Mouse (Mus musculus) forebrain, embryonic 16.5 days (tissue): ENCODE data around the gene Zfp704. TPM values are rescaled to one million over a fixed set of nuclear protein-coding genes. Genes with fewer than 3 reads are reported as not detected.
A peak's percentile ranks its signal among the peaks of the same experiment; 100 is the strongest.

Experiments
- ATAC-seq: fragments of 200-750 bp; cut with Nextera tagmentation; 2 replicates; pipeline ENCODE4 v1.8.0; 2017; ENCODE audit warnings: mild to moderate bottlenecking, moderate library complexity
- H3K27ac ChIP-seq: fragments of 300-500 bp; sonication (generic); 2 replicates; pipeline ENCODE4 v1.5.1; 2014; ENCODE audit warnings: low read length, control low read depth
- H3K27me3 ChIP-seq: fragments of 300-500 bp; sonication (generic); replicated peaks from 2 replicates; pipeline ENCODE4 v1.6.1; 2014; ENCODE audit warnings: low read length; ENCODE audit not compliant: control insufficient read depth, insufficient read depth
- H3K36me3 ChIP-seq: fragments of 300-500 bp; sonication (generic); 2 replicates; pipeline ENCODE4 v1.6.1; 2014; ENCODE audit not compliant: control insufficient read depth, insufficient read depth
- H3K4me1 ChIP-seq: fragments of 300-500 bp; sonication (generic); replicated peaks from 2 replicates; pipeline ENCODE4 v1.6.1; 2014; ENCODE audit warnings: low read length; ENCODE audit not compliant: control insufficient read depth, insufficient read depth
- H3K4me2 ChIP-seq: fragments of 300-500 bp; sonication (generic); 2 replicates; pipeline ENCODE4 v1.6.1; 2014; ENCODE audit warnings: mild to moderate bottlenecking, low read length, control low read depth
- H3K4me3 ChIP-seq: fragments of 300-500 bp; sonication (generic); replicated peaks from 2 replicates; pipeline ENCODE4 v1.5.1; 2014; ENCODE audit warnings: mild to moderate bottlenecking, low read length, control low read depth
- H3K9ac ChIP-seq: fragments of 300-500 bp; sonication (generic); replicated peaks from 2 replicates; pipeline ENCODE4 v1.6.1; 2014; ENCODE audit warnings: low read depth, low read length, control low read depth
- H3K9me3 ChIP-seq: fragments of 300-500 bp; sonication (generic); 2 replicates; pipeline ENCODE4 v1.6.1; 2016; ENCODE audit warnings: low read length; ENCODE audit not compliant: control insufficient read depth
- WGBS: fragments of 180-500 bp; shearing (Covaris S2); extraction: QIAGEN DNeasy Blood & Tissue Kit; methylation state at CpG from one replicate; pipeline ENCODE4 v1.1.7; 2014; 5-methylcytosine and 5-hydroxymethylcytosine counted together
- polyA plus RNA-seq: library from polyadenylated mRNA; unstranded; fragments of >200 nt; fragmentation: Nextera tagmentation; extraction: Ambion mirVana; gene quantifications from 2 replicates; pipeline ENCODE4 v1.2.1, GENCODE M21; 2015

The Zfp704 gene
- polyA plus RNA-seq, 1 experiment from 2014 or later: 19.7 TPM

- Histone ChIP-seq H3K4me1 (0 out of 2 replicates have a peak, but pooled peaks cover 2% of the 10 kb centered on the region), H3K4me3 (no peak overlapping the region), H3K36me3 (no peaks in the 10 kb centered on the region), H3K4me2 (no peak overlapping the region), H3K9me3 (0 out of 2 replicates have a peak, but pooled peaks cover 2% of the 10 kb centered on the region), H3K27ac (no peak overlapping the region), H3K9ac (no peak overlapping the region), H3K27me3 (no peaks in the 10 kb centered on the region)
- 41% methylated on average over 9 of the region's 9 CpGs for WGBS
- ATAC-seq: peak; percentile 71
Measured at GRCm38 (mm10) chr3:9530097-9530780, 79.6 kb downstream of the Zfp704 start.

- H3K27ac ChIP-seq: no peak overlapping the region
- 46% methylated on average over 5 of the region's 5 CpGs for WGBS
- no peaks in the 10 kb centered on the region for H3K9me3 ChIP-seq
Measured at GRCm38 (mm10) chr3:9524429-9524828, 85.5 kb downstream of the Zfp704 start.

GRCm38 (mm10) chr3:9523081-9523932 is 86.6 kb downstream of the Zfp704 start:
- Histone ChIP-seq H3K27ac (no peak overlapping the region; the same call in 1 of the 2 replicates), H3K9me3 (no peaks in the 10 kb centered on the region), H3K4me2 (no peak overlapping the region), H3K9ac (no peak overlapping the region), H3K4me3 (no peak overlapping the region), H3K27me3 (no peaks in the 10 kb centered on the region; the same call in 1 of the 2 replicates), H3K4me1 (peaks cover 37% of the 10 kb centered on the region), H3K36me3 (no peaks in the 10 kb centered on the region)
- WGBS: 49% methylated on average over 18 of the region's 18 CpGs
- peak; percentile 20 for ATAC-seq

More at GRCm38 (mm10) chr3:9524429-9524828, 85.5 kb downstream of the Zfp704 start:
- no peak for ATAC-seq
- Histone ChIP-seq H3K4me1 (peaks cover 34% of the 10 kb centered on the region), H3K36me3 (no peaks in the 10 kb centered on the region), H3K27me3 (no peaks in the 10 kb centered on the region; the same call in 1 of the 2 replicates), H3K4me3 (no peak overlapping the region), H3K4me2 (no peak overlapping the region), H3K9ac (no peak overlapping the region)

- H3K4me3 ChIP-seq: no peak overlapping the region
- no peaks in the 10 kb centered on the region for H3K36me3 ChIP-seq
- no peaks in the 10 kb centered on the region; the same call in 1 of the 2 replicates for H3K27me3 ChIP-seq
- 62% methylated on average over 6 of the region's 6 CpGs for WGBS
- no peak overlapping the region for H3K27ac ChIP-seq
- peaks cover 37% of the 10 kb centered on the region for H3K4me1 ChIP-seq
- no peak overlapping the region for H3K4me2 ChIP-seq
- no peaks in the 10 kb centered on the region for H3K9me3 ChIP-seq
- no peak overlapping the region for H3K9ac ChIP-seq
- ATAC-seq: no peak
Measured at GRCm38 (mm10) chr3:9522009-9522408, 87.9 kb downstream of the Zfp704 start.

- Histone ChIP-seq H3K9me3 (no peaks in the 10 kb centered on the region), H3K27ac (peak overlapping the region; percentile 73), H3K27me3 (peaks cover under 1% of the 10 kb centered on the region; the same call in 1 of the 2 replicates), H3K36me3 (no peaks in the 10 kb centered on the region), H3K9ac (no peak overlapping the region), H3K4me1 (peaks cover 37% of the 10 kb centered on the region), H3K4me2 (no peak overlapping the region), H3K4me3 (no peak overlapping the region)
- WGBS: 25% methylated on average over 7 of the region's 7 CpGs
- no peak for ATAC-seq
Measured at GRCm38 (mm10) chr3:9520728-9521054, 89.2 kb downstream of the Zfp704 start.

- Histone ChIP-seq H3K4me3 (no peak overlapping the region), H3K4me1 (peaks cover 37% of the 10 kb centered on the region), H3K27ac (peak overlapping the region; percentile 73), H3K9me3 (no peaks in the 10 kb centered on the region), H3K4me2 (peak overlapping the region; percentile 13), H3K36me3 (no peaks in the 10 kb centered on the region), H3K27me3 (peaks cover 3% of the 10 kb centered on the region; the same call in 1 of the 2 replicates), H3K9ac (no peak overlapping the region)
- peak; percentile 97 for ATAC-seq
- 5% methylated on average over 17 of the region's 17 CpGs for WGBS
Measured at GRCm38 (mm10) chr3:9520051-9520727, 89.7 kb downstream of the Zfp704 start.

GRCm38 (mm10) chr3:9519491-9519890 is 90.4 kb downstream of the Zfp704 start:
- no peak for ATAC-seq
- WGBS: 53% methylated on average over 4 of the region's 4 CpGs
- Histone ChIP-seq H3K9ac (no peak overlapping the region), H3K27ac (no peak overlapping the region), H3K36me3 (no peaks in the 10 kb centered on the region), H3K27me3 (peaks cover 3% of the 10 kb centered on the region; the same call in 1 of the 2 replicates), H3K4me2 (no peak overlapping the region), H3K9me3 (no peaks in the 10 kb centered on the region), H3K4me1 (peaks cover 36% of the 10 kb centered on the region), H3K4me3 (no peak overlapping the region)

- Histone ChIP-seq H3K9ac (no peak overlapping the region), H3K4me2 (no peak overlapping the region), H3K27ac (no peak overlapping the region), H3K36me3 (no peaks in the 10 kb centered on the region), H3K4me1 (peaks cover 34% of the 10 kb centered on the region), H3K9me3 (no peaks in the 10 kb centered on the region), H3K27me3 (peaks cover 3% of the 10 kb centered on the region; the same call in 1 of the 2 replicates), H3K4me3 (no peak overlapping the region)
- 93% methylated on average over 7 of the region's 7 CpGs for WGBS
- no peak for ATAC-seq
Measured at GRCm38 (mm10) chr3:9518936-9519335, 90.9 kb downstream of the Zfp704 start.
